Mouse (Mus musculus) c-Kit-negative CD71-positive TER-119-positive erythroid progenitor cells, embryonic 14.5 days (primary cell): ENCODE data around the gene Brd3.
A peak's percentile ranks its signal among the peaks of the same experiment; 100 is the strongest.

Source experiments
- DNase-seq: peaks from one replicate; pipeline ENCODE4 v3.0.0-alpha.2; 2013; ENCODE audit warnings: low read depth, low spot score

Brd3 gene

DNA sequence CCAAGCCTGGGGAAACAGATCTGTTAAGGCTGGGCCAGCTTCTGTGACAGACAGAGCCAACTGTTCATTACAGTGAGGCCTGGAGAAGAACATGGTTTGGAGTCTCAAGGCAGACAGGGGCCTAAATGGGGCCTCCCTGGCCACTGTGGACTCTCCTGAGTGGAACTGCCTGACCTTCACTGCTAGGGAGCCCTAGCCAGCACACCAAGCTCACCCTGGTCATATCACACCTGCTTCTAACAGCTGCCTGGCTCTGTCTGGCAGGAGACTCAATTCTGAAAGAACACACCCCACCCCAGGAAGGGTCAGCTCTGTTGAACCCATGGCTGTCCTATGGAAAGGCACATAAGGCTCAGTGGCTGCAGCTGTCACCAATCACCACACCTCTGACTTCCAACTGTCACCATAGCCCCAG is 36.3 kb downstream of the Brd3 start:
- no peak for DNase-seq

- no peak for DNase-seq
Measured at GRCm38 (mm10) chr2:27470535-27470934, 36.9 kb downstream of the Brd3 start.

DNA sequence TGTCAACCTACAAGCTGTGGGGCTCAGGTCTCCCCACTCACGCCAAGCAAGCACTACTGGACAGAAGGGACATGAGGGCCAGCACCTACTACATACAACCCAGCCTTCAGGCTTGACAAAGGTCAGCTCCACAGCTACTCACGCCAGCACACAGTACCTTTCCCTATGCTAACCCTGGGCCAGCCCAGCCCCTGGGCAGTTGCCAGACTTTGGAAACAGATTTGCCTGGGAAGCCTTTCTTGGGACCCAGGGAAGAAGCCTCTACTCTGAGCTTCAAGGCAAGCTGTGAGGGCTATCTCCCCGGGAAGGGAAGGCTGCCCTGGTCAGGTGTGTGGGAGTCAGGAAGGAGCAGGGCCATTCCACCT is 37.5 kb downstream of the Brd3 start:
- DNase-seq = no peak

GRCm38 (mm10) chr2:27469292-27469990 is 38.0 kb downstream of the Brd3 start:
- no peak for DNase-seq

- DNase-seq = no peak
Measured at GRCm38 (mm10) chr2:27462901-27463300, 44.6 kb downstream of the Brd3 start.

- DNase-seq = no peak
Measured at GRCm38 (mm10) chr2:27461881-27462660, 45.4 kb downstream of the Brd3 start.

- no peak for DNase-seq
Measured at GRCm38 (mm10) chr2:27460651-27461050, 46.8 kb downstream of the Brd3 start.

DNA sequence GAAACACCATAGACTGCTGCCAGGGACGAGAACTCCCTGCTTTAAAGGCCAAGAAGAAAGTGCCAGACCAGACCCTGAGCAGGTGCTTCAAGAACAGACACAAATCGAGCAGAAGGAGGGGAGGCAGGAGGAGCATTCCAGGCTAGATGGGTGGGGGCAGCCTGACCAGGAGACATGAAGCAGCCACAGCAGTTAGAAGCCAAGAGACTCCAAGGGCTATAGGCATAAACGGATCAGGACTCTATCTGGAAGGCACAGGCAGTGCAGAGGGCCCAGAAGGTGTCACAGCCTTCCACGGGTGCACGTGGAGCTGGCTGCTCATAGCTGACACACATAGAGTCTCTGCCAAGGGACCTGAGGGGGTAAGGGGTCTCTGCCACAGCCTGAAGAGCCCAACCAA is 47.3 kb downstream of the Brd3 start:
- no peak for DNase-seq

GRCm38 (mm10) chr2:27459735-27460134 is 47.7 kb downstream of the Brd3 start:
- DNase-seq = no peak

- no peak for DNase-seq
Measured at GRCm38 (mm10) chr2:27450226-27450625, 57.2 kb downstream of the Brd3 start.

- DNase-seq = no peak
Measured at GRCm38 (mm10) chr2:27447782-27448181, 59.7 kb downstream of the Brd3 start.

DNA sequence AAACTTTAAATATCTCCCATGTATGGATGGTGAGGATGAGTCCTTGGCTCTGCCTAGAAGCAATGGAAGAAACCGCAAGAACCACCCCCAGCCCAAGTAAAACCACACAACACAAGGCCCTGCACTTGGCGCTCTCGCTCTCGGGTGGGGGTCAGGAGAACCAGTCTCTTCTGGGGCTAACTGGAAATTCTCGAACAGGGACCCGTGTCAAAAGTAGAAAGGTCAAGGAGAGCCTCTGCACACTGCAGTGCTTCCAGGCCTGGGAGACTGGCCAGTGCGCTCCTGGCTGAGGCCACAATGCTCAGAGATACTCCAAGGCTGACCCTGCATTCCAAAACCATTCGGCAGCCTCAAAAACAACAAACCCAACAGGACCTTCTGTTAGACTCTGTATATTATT is 60.6 kb downstream of the Brd3 start:
- no peak for DNase-seq

GRCm38 (mm10) chr2:27445910-27446309 is 61.6 kb downstream of the Brd3 start:
- DNase-seq = no peak

GRCm38 (mm10) chr2:27443450-27443708 is 64.1 kb downstream of the Brd3 start:
- DNase-seq = no peak

- no peak for DNase-seq
Measured at GRCm38 (mm10) chr2:27442708-27443449, 64.6 kb downstream of the Brd3 start.

DNA sequence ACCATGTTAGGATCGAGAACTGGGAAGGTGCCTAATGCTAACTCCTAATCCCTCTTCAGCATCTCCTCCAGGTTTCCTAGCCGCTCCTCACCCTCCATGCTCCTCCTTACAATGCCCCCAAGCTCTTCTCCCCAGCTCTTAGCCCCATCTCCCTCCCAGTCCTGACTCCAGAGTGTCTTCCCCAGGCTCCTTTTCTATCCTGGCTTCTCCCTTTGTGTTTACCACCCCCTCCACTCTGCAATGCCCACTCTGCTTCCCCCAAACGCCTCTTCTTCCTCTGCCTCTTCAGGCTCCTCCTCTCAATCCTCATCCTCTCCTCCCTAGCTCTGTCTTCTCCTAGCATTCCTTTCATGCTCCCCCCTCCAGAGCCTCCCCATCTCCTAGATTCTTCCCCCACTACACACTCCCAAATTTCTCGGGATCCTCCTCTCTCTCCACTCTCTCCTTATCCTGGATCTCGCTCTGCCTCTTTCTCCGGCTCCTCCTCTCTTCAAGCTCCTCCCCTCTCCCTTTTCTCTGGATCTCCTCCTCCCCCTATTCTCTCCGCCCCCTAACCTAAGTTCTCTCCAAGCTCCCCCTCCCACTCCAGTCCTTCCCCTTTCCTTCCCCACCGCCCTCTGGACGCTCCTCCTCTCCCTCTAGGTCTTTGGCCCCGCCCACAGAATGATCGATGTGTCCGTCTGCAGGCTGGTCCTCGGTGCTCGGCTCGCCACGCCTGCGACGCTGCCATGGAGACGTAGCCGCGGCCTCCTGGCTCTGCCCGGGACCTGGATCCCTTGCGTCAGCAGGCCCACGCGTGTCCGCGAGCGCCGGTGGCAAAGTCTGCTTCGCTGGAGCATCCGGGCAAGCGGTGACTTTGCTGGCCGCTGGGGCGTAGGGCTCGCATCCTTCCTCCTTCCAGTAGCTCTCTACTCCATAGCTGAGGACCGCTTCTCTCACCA is 65.4 kb downstream of the Brd3 start, which contains the start of gene Brd3os:
TSS of gene Brd3os (plus strand) at position 558 of the 941 bp plus-strand sequence.
- peak; percentile 72 for DNase-seq

- DNase-seq = peak; percentile 15
Measured at GRCm38 (mm10) chr2:27438281-27438680, 69.2 kb downstream of the Brd3 start.

DNA sequence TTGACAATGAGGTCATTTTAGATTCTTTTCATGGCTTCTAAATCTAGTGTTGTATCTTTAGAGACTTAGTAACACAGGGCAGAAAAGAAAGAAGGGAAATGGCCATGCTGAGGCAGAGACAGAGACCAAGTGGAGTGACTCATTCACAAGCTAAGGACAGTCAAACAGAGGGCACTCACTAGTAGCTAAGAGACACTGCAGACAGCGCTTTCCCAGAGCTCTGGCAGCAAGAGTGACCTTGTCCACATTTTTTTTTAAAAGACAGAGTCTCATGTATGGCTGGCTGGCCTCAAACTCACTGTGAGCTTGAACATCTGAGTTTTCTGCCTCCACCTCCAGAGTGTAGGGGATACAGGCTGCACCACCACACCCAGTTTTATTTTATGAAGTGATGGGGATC is 69.6 kb downstream of the Brd3 start:
- DNase-seq = no peak

- DNase-seq = no peak
Measured at GRCm38 (mm10) chr2:27432599-27432998, 74.9 kb downstream of the Brd3 start.

GRCm38 (mm10) chr2:27430621-27431020 is 76.8 kb downstream of the Brd3 start:
- DNase-seq = no peak

- peak; percentile 57 for DNase-seq
Measured at GRCm38 (mm10) chr2:27428071-27428470, 79.4 kb downstream of the Brd3 start.
